Mouse (Mus musculus): ENCODE results near the gene Purb.
"Not testable (repeated sequence)": the region's sequence is repeated elsewhere in the genome, so short reads cannot be mapped to it uniquely, and the experiment has no call there.

Gene Purb

GRCm38 (mm10) chr11:6430186-6430585 lies 45.5 kb downstream of the Purb start:
- Histone ChIP-seq H3K4me1 (replicated peaks; ENCODE audit: low read depth, low read length) (peaks cover 23% of the 10 kb centered on the region), H3K4me3 (replicated peaks; ENCODE audit: low read length) (no peak overlapping the region)

GRCm38 (mm10) chr11:6420722-6421350 lies 54.9 kb downstream of the Purb start:
- Histone ChIP-seq H3K36me3 (ENCODE audit: insufficient read depth, low read length) (peaks cover 81% of the 10 kb centered on the region), H3K4me3 (replicated peaks; ENCODE audit: low read length) (no peak overlapping the region), H3K27me3 (ENCODE audit: insufficient read depth, low read length) (no peaks in the 10 kb centered on the region), H3K4me1 (replicated peaks; ENCODE audit: low read depth, low read length) (peaks cover 54% of the 10 kb centered on the region), H3K9me3 (ENCODE audit: low read length) (no peaks in the 10 kb centered on the region)
- TF ChIP-seq CTCF (conservative IDR thresholded peaks at IDR 0.05; ENCODE audit: low read length), result no peak
- TF ChIP-seq NANOG (IDR thresholded peaks at IDR 0.05; ENCODE audit: borderline replicate concordance, low read length), result no peak
- TF ChIP-seq POU5F1 (IDR thresholded peaks at IDR 0.05; ENCODE audit: borderline replicate concordance, low read length), result no peak

More at GRCm38 (mm10) chr11:6430186-6430585, 45.5 kb downstream of the Purb start:
- Histone ChIP-seq H3K27me3 (ENCODE audit: insufficient read depth, low read length) (no peaks in the 10 kb centered on the region), H3K9me3 (ENCODE audit: low read length) (no peaks in the 10 kb centered on the region), H3K36me3 (ENCODE audit: insufficient read depth, low read length) (peaks cover 96% of the 10 kb centered on the region)
- TF ChIP-seq POU5F1 (IDR thresholded peaks at IDR 0.05; ENCODE audit: borderline replicate concordance, low read length) (no peak), NANOG (IDR thresholded peaks at IDR 0.05; ENCODE audit: borderline replicate concordance, low read length) (no peak), CTCF (conservative IDR thresholded peaks at IDR 0.05; ENCODE audit: low read length) (no peak)

GRCm38 (mm10) chr11:6420283-6420703 lies 55.4 kb downstream of the Purb start:
- no peaks in the 10 kb centered on the region for H3K9me3 ChIP-seq (ENCODE audit: low read length)
- TF ChIP-seq POU5F1 (IDR thresholded peaks at IDR 0.05; ENCODE audit: borderline replicate concordance, low read length), result no peak
- no peak for TF ChIP-seq NANOG (IDR thresholded peaks at IDR 0.05; ENCODE audit: borderline replicate concordance, low read length)
- TF ChIP-seq CTCF (conservative IDR thresholded peaks at IDR 0.05; ENCODE audit: low read length), result no peak
- no peak overlapping the region for H3K4me3 ChIP-seq (replicated peaks; ENCODE audit: low read length)
- peaks cover 52% of the 10 kb centered on the region for H3K4me1 ChIP-seq (replicated peaks; ENCODE audit: low read depth, low read length)
- H3K27me3 ChIP-seq (ENCODE audit: insufficient read depth, low read length), result no peaks in the 10 kb centered on the region
- peaks cover 77% of the 10 kb centered on the region for H3K36me3 ChIP-seq (ENCODE audit: insufficient read depth, low read length)

GRCm38 (mm10) chr11:6419156-6419555 lies 56.6 kb downstream of the Purb start:
- H3K9me3 ChIP-seq (ENCODE audit: low read length); H3K27me3 ChIP-seq (ENCODE audit: insufficient read depth, low read length); H3K4me3 ChIP-seq (replicated peaks; ENCODE audit: low read length): not testable (repeated sequence)
- Histone ChIP-seq H3K36me3 (ENCODE audit: insufficient read depth, low read length) (peaks cover 69% of the 10 kb centered on the region), H3K4me1 (replicated peaks; ENCODE audit: low read depth, low read length) (peaks cover 53% of the 10 kb centered on the region)

- Histone ChIP-seq H3K9me3 (ENCODE audit: low read length) (no peaks in the 10 kb centered on the region), H3K4me3 (replicated peaks; ENCODE audit: low read length) (peak overlapping the region; percentile 98), H3K4me1 (replicated peaks; ENCODE audit: low read depth, low read length) (peaks cover 54% of the 10 kb centered on the region), H3K27me3 (ENCODE audit: insufficient read depth, low read length) (no peaks in the 10 kb centered on the region), H3K36me3 (ENCODE audit: insufficient read depth, low read length) (peaks cover 66% of the 10 kb centered on the region)
- TF ChIP-seq CTCF (conservative IDR thresholded peaks at IDR 0.05; ENCODE audit: low read length) (no peak), POU5F1 (IDR thresholded peaks at IDR 0.05; ENCODE audit: borderline replicate concordance, low read length) (no peak), NANOG (IDR thresholded peaks at IDR 0.05; ENCODE audit: borderline replicate concordance, low read length) (no peak)
Measured at GRCm38 (mm10) chr11:6418751-6419150, 57.0 kb downstream of the Purb start.
